Mouse (Mus musculus) stomach, postnatal 0 days (tissue): ENCODE data around the gene Pcsk2. TPM values are rescaled to one million over a fixed set of nuclear protein-coding genes. Genes with fewer than 3 reads are reported as not detected.

Source experiments
- ATAC-seq: fragments of 200-750 bp; cut with Nextera tagmentation; 2 replicates; pipeline ENCODE4 v1.8.0; 2017; ENCODE audit not compliant: low FRiP score, low TSS enrichment
- DNase-seq: peaks from one replicate; pipeline ENCODE4 v3.0.0-alpha.2; 2016; ENCODE audit warnings: low spot score
- H3K27ac ChIP-seq: fragments of 300-500 bp; sonication (generic); replicated peaks from 2 replicates; pipeline ENCODE4 v1.5.1; 2014; ENCODE audit warnings: mild to moderate bottlenecking, control low read depth
- H3K27me3 ChIP-seq: fragments of 300-500 bp; sonication (generic); 2 replicates; pipeline ENCODE4 v1.6.1; 2014; ENCODE audit warnings: low read length; ENCODE audit not compliant: control insufficient read depth, insufficient read depth
- H3K36me3 ChIP-seq: fragments of 300-500 bp; sonication (generic); 2 replicates; pipeline ENCODE4 v1.6.1; 2014; ENCODE audit warnings: low read length, mixed read lengths; ENCODE audit not compliant: control insufficient read depth, insufficient read depth
- H3K4me1 ChIP-seq: fragments of 300-500 bp; sonication (generic); replicated peaks from 2 replicates; pipeline ENCODE4 v1.6.1; 2014; ENCODE audit warnings: antibody characterized with exemption; ENCODE audit not compliant: control insufficient read depth, insufficient read depth
- H3K4me2 ChIP-seq: fragments of 300-500 bp; sonication (generic); replicated peaks from 2 replicates; pipeline ENCODE4 v1.6.1; 2014; ENCODE audit warnings: low read depth, mild to moderate bottlenecking, control low read depth, moderate library complexity
- H3K4me3 ChIP-seq: fragments of 300-500 bp; sonication (generic); 2 replicates; pipeline ENCODE4 v1.5.1; 2014; ENCODE audit warnings: low read depth, low read length, control low read depth
- H3K9ac ChIP-seq: fragments of 300-500 bp; sonication (generic); 2 replicates; pipeline ENCODE4 v1.6.1; 2014; ENCODE audit warnings: mild to moderate bottlenecking, low read length, control low read depth, mixed read lengths
- H3K9me3 ChIP-seq: fragments of 300-500 bp; sonication (generic); 2 replicates; pipeline ENCODE4 v1.6.1; 2016; ENCODE audit warnings: low read length; ENCODE audit not compliant: control insufficient read depth
- CTCF ChIP-seq: IDR thresholded peaks from 2 replicates; pipeline ENCODE4 v1.5.1; 2016; ENCODE audit warnings: antibody characterized with exemption, low read depth, mild to moderate bottlenecking, moderate library complexity
- EP300 ChIP-seq: optimal IDR thresholded peaks from 2 replicates; pipeline ENCODE3; 2016; ENCODE audit warnings: antibody characterized with exemption
- WGBS: fragments of 180-500 bp; shearing (Covaris S2); extraction: QIAGEN DNeasy Blood & Tissue Kit; methylation state at CpG from one replicate; pipeline ENCODE4 v1.1.7; 2014; 5-methylcytosine and 5-hydroxymethylcytosine counted together
- polyA plus RNA-seq: library from polyadenylated mRNA; unstranded; fragments of >200 nt; fragmentation: Nextera tagmentation; extraction: Ambion mirVana; gene quantifications from 2 replicates; pipeline ENCODE4 v1.2.1, GENCODE M21; 2015

Gene Pcsk2
- polyA plus RNA-seq: 0.80 and 1.0 TPM in 2 replicates

GRCm38 (mm10) chr2:143545758-143546246 is at the start of gene Pcsk2:
Gene Pcsk2, plus strand, starts transcription at chr2:143546156.
- H3K9me3 ChIP-seq: no peaks in the 10 kb centered on the region
- 1% methylated on average over 29 of the region's 51 CpGs for WGBS
- H3K9ac ChIP-seq: no peak within 1 kb of the TSS
- DNase-seq (peak; percentile 52), ATAC-seq (peak; percentile 83)
- no peak for TF ChIP-seq EP300
- no peak for TF ChIP-seq CTCF
- H3K4me1 ChIP-seq: no peaks in the 10 kb centered on the region
- no peak within 1 kb of the TSS for H3K27ac ChIP-seq
- peak within 1 kb of the TSS; percentile 38 for H3K4me3 ChIP-seq
- no peaks in the 10 kb centered on the region for H3K36me3 ChIP-seq
- peak within 1 kb of the TSS; percentile 66 for H3K4me2 ChIP-seq
- peaks cover 6% of the 10 kb centered on the region; the same call in 1 of the 2 replicates for H3K27me3 ChIP-seq

- Histone ChIP-seq H3K36me3 (no peaks in the 10 kb centered on the region), H3K27me3 (no peaks in the 10 kb centered on the region), H3K4me3 (no peak overlapping the region), H3K9ac (no peak overlapping the region), H3K27ac (no peak overlapping the region), H3K9me3 (no peaks in the 10 kb centered on the region), H3K4me1 (no peaks in the 10 kb centered on the region), H3K4me2 (no peak overlapping the region)
- TF ChIP-seq EP300: no peak
- no peak for TF ChIP-seq CTCF
- DNase-seq (no peak), ATAC-seq (no peak)
- 88% methylated on average over 9 of the region's 9 CpGs for WGBS
Measured at GRCm38 (mm10) chr2:143500845-143501244, 45.1 kb upstream of the Pcsk2 start.

- DNase-seq (no peak), ATAC-seq (no peak)
- no peak overlapping the region for H3K4me3 ChIP-seq
- no peak overlapping the region for H3K9ac ChIP-seq
- WGBS: 58% methylated on average over 5 of the region's 5 CpGs
- H3K27ac ChIP-seq: no peak overlapping the region
- H3K4me1 ChIP-seq: no peaks in the 10 kb centered on the region
- no peak overlapping the region for H3K4me2 ChIP-seq
- H3K36me3 ChIP-seq: no peaks in the 10 kb centered on the region
- no peaks in the 10 kb centered on the region for H3K9me3 ChIP-seq
- no peaks in the 10 kb centered on the region for H3K27me3 ChIP-seq
- no peak for TF ChIP-seq CTCF
- no peak for TF ChIP-seq EP300
Measured at GRCm38 (mm10) chr2:143501760-143502159, 44.2 kb upstream of the Pcsk2 start.

DNA sequence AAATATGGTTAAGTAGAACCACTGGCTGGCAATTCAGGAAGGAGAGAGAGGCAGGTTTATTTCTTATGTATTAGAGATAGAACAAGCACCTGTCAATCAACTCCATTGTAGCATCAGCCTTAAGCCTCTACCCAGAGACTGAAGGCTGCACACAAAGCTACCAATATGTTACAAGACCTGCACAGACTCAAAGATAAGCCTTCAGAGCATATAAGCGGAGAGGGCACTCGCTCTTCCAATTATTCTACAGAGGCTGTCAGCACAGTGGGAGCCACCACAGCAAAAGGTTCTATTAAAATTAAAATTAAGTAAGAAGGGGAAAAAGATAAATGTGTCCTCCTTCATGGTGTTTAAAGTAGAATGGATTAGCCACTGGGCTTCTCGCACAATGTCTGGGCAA is 43.8 kb upstream of the Pcsk2 start:
- no peak for TF ChIP-seq CTCF
- no peak for TF ChIP-seq EP300
- H3K4me3 ChIP-seq: no peak overlapping the region
- H3K9ac ChIP-seq: no peak overlapping the region
- no peaks in the 10 kb centered on the region for H3K36me3 ChIP-seq
- no peak overlapping the region for H3K4me2 ChIP-seq
- H3K27ac ChIP-seq: no peak overlapping the region
- H3K9me3 ChIP-seq: no peaks in the 10 kb centered on the region
- H3K27me3 ChIP-seq: no peaks in the 10 kb centered on the region
- 84% methylated on average over 3 of the region's 3 CpGs for WGBS
- ATAC-seq (no peak), DNase-seq (no peak)
- no peaks in the 10 kb centered on the region for H3K4me1 ChIP-seq

DNA sequence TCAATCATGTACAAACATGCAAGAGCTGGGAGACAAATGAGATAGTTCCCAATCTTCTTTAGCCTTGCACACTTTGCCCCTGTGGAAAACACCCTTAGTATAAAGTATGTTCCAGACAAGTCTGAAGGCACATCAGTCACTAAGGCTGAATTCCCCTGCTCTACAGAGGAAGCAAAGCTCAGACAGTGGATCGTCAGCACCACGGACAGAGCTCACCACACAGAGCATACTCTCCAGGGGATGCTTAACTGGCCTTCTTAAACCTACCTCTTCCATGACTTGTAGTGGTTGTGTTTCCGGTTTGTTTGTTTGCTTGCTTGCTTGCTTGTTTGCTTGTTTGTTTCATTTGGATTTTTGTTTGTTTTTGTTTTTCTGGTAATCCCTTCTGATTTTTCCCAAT is 9.5 kb upstream of the Pcsk2 start:
- TF ChIP-seq CTCF (no peak), EP300 (no peak)
- Histone ChIP-seq H3K4me2 (no peak overlapping the region), H3K9me3 (no peaks in the 10 kb centered on the region), H3K4me3 (no peak overlapping the region), H3K27me3 (no peaks in the 10 kb centered on the region), H3K36me3 (no peaks in the 10 kb centered on the region), H3K9ac (no peak overlapping the region), H3K4me1 (no peaks in the 10 kb centered on the region), H3K27ac (no peak overlapping the region)
- peak; percentile 42 for DNase-seq
- 3% methylated on average over 3 of the region's 3 CpGs for WGBS
- no peak for ATAC-seq

- H3K36me3 ChIP-seq: no peaks in the 10 kb centered on the region
- H3K9ac ChIP-seq: no peak overlapping the region
- peaks cover 6% of the 10 kb centered on the region; the same call in 1 of the 2 replicates for H3K27me3 ChIP-seq
- 0% methylated on average over 7 of the region's 7 CpGs for WGBS
- no peak for TF ChIP-seq CTCF
- TF ChIP-seq EP300: no peak
- ATAC-seq: peak; percentile 40
- H3K9me3 ChIP-seq: no peaks in the 10 kb centered on the region
- no peak for DNase-seq
- peak overlapping the region; percentile 38 for H3K4me3 ChIP-seq
- peak overlapping the region; percentile 66 for H3K4me2 ChIP-seq
- H3K27ac ChIP-seq: no peak overlapping the region
- H3K4me1 ChIP-seq: no peaks in the 10 kb centered on the region
Measured at GRCm38 (mm10) chr2:143545299-143545751, 631 bp upstream of the Pcsk2 start.
